Mouse (Mus musculus) urinary bladder, postnatal 14 days (tissue): ENCODE measurements around the gene Spic.

ENCODE experiments used
- DNase-seq: peaks from one replicate; pipeline ENCODE4 v3.0.0; 2021; ENCODE audit warnings: low spot score

Gene Spic

DNA sequence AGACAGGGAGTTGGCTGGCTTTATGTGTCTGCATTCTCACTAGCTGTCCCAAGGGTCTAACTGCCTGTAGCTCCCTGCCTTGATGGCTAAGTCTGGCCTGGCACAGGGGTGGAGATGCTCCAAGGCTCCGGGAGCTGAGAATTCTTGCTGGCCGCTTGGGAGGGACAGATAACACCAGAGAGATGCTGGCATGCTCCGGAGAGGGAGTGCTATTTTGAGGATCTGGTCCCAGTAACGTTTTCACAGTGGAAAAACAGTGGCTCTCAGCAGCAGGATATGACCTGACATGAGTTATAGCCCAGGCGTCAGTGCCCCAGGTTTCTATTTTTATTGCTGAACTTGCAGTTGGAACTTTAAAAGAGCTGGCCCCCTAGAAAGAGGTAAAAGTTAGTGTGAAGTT, 39.4 kb downstream of the Spic start:
- DNase-seq = no peak

DNA sequence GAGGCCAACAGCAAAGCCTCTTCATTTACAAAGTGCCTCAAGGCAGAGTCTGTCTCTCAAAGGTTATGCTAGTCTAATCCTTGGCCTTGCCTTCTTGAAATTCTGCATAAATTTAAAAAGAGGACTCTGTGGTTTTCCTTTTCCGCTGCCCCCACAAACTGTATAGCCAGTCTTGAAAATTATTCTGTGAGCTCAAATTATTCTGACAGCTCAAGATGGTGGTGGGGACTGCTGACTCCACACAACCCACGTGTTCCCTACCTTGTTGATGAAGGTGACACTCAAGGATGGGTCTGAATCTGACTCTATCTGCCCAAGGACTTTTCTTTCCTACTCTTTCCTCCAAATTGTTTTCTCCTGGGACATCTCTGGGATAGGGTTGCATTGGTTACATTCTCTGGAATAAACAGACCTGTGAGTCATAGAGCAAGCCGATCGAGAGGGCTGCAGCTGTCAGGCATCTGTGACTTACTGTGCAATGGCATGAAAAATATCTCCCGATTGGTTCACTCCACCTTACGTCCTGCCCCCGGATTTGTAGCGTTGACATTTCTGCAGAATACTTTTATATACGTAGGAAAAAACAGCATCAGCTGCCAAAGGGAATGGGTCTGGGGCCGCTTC, 53.4 kb downstream of the Spic start:
- DNase-seq = no peak

DNA sequence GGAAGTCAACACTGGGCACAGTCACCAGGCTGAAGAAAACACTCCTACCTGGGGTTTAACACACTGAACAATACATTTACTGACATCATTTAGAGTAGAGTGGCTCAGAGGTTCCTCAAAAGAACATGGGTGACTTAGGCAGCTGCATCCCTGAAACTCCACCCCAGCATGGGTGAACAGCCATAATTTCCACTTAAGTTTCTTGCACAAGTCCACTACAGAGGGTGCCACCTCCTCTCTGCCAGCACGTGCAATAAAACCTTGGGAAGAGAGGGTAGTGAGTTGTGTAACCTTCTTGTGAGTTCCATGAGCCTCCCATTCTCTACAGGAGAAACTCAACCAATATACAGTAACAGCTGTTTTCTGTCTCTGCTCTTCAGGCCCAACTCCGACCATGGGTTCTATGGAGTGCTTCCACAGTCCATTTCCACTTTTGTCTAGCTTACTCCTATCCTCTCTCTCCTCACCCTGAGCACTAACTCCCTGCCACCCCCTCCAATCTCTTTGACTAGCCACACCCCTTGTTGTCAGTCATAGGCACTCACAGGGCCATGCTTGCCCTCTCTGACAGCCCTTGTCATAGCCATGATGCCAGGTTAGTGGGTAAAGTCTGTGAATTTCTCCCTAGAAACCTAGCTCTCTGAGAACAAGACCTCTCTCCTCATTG, 54.0 kb downstream of the Spic start:
- no peak for DNase-seq

DNA sequence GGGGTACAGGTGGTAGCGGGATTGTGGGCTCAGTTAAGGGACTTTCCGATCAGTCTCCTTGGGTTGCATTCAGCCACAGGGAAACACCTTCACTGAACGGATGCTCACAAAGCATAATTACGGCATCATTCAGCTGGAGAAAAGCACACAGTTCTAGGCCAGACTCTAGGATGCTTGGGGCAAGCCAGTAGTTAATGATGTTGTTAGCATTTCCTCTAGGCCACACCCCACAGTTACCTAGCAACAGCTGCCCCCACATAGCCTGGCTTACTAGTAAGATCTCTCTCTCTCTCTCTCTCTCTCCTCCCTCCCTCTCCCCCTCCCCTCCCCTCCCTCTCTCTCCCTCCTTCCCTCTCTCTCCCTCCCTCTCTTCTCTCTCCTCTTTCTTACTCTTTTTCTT, 57.8 kb downstream of the Spic start:
- no peak for DNase-seq

DNA sequence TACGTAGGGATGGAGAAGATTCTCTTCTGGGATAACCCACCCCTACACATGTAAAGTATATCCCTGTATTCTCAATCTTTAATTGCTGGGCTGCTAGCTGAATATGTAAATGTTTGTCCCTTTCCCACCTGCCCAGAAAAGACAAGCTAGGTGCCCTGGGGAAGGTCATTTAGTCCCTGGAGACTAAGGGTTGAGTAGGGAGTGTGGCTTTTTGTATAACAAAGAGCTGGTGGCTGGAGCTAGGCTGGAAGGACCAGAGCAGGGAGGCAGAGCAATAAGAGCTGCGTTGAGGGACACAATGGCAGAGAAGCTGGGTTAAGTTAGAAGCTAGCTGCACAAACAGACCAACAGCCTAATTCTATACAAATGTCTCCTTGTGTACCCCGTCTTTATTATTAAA, 58.6 kb downstream of the Spic start:
- no peak for DNase-seq
